Mouse (Mus musculus) heart, adult 2 months (tissue): ENCODE results near the gene Eml1.

Experiments used
- EP300 ChIP-seq: fragments of 200-500 bp; IDR thresholded peaks from 2 replicates; pipeline ENCODE4 v1.6.1; 2011; ENCODE audit warnings: low read depth, low read length, control low read depth; ENCODE audit not compliant: insufficient read depth
- POLR2A ChIP-seq: fragments of 200-500 bp; IDR thresholded peaks from 2 replicates; pipeline ENCODE4 v1.6.1; 2011; ENCODE audit warnings: mild to moderate bottlenecking, low read depth, low read length, control low read depth; ENCODE audit not compliant: insufficient read depth

- TF ChIP-seq EP300 (no peak), POLR2A (no peak)
Observed at GRCm38 (mm10) chr12:108505846-108506245, 135.1 kb downstream of the Eml1 start.
